Mouse (Mus musculus) heart, adult 9 months (tissue): ENCODE data around the gene Jarid2.

ENCODE experiments used
- DNase-seq, 2 experiments: peaks; one replicate each; pipeline ENCODE4 v3.0.0; 2022; ENCODE audit warnings: low spot score in 2 of 2

The Jarid2 gene

GRCm38 (mm10) chr13:44728145-44728880 lies 961 bp upstream of the Jarid2 start:
- DNase-seq: no peak

- DNase-seq: peak; percentile 98 to 100
These were observed 1.0 kb downstream of the Jarid2 start for GRCm38 (mm10) chr13:44730146-44730864.

- DNase-seq: peak; percentile 92 to 94
These were observed 1.8 kb downstream of the Jarid2 start for GRCm38 (mm10) chr13:44730939-44731551.

GRCm38 (mm10) chr13:44731727-44732441 lies 2.6 kb downstream of the Jarid2 start:
- DNase-seq: no peak

- DNase-seq: no peak
These were observed 3.2 kb downstream of the Jarid2 start for GRCm38 (mm10) chr13:44732442-44732974.

GRCm38 (mm10) chr13:44733036-44733372 lies 3.7 kb downstream of the Jarid2 start:
- no peak for DNase-seq

GRCm38 (mm10) chr13:44733373-44734111 lies 4.3 kb downstream of the Jarid2 start:
- peak; percentile 87 to 89 for DNase-seq

GRCm38 (mm10) chr13:44734441-44734840 lies 5.2 kb downstream of the Jarid2 start:
- DNase-seq: no peak

GRCm38 (mm10) chr13:44735088-44735690 lies 5.9 kb downstream of the Jarid2 start:
- no peak for DNase-seq

- no peak for DNase-seq
These were observed 8.0 kb downstream of the Jarid2 start for GRCm38 (mm10) chr13:44737297-44737696.

- no peak for DNase-seq
These were observed 22.5 kb downstream of the Jarid2 start for GRCm38 (mm10) chr13:44751780-44752179.

- no peak for DNase-seq
These were observed 23.9 kb downstream of the Jarid2 start for GRCm38 (mm10) chr13:44753206-44753605.

- DNase-seq: no peak
These were observed 26.2 kb downstream of the Jarid2 start for GRCm38 (mm10) chr13:44755434-44755833.

- peak in 1 of 2 experiments; percentile 34 for DNase-seq
These were observed 29.5 kb downstream of the Jarid2 start for GRCm38 (mm10) chr13:44758750-44759149.

GRCm38 (mm10) chr13:44760761-44761160 lies 31.5 kb downstream of the Jarid2 start:
- no peak for DNase-seq

- no peak for DNase-seq
These were observed 33.8 kb downstream of the Jarid2 start for GRCm38 (mm10) chr13:44763068-44763467.

GRCm38 (mm10) chr13:44767751-44768150 lies 38.5 kb downstream of the Jarid2 start:
- DNase-seq: no peak

- DNase-seq: no peak
These were observed 41.7 kb downstream of the Jarid2 start for GRCm38 (mm10) chr13:44770808-44771605.

GRCm38 (mm10) chr13:44772816-44773215 lies 43.5 kb downstream of the Jarid2 start:
- DNase-seq: no peak

GRCm38 (mm10) chr13:44774351-44774750 lies 45.1 kb downstream of the Jarid2 start:
- no peak for DNase-seq
